Mouse (Mus musculus) stomach, postnatal 0 days (tissue): Measurements from ENCODE around the gene Cmip. TPM values are rescaled to one million over a fixed set of nuclear protein-coding genes. Genes with fewer than 3 reads are reported as not detected.

Source experiments
- ATAC-seq: fragments of 200-750 bp; cut with Nextera tagmentation; 2 replicates; pipeline ENCODE4 v1.8.0; 2017; ENCODE audit not compliant: low FRiP score, low TSS enrichment
- DNase-seq: peaks from one replicate; pipeline ENCODE4 v3.0.0-alpha.2; 2016; ENCODE audit warnings: low spot score
- H3K27ac ChIP-seq: fragments of 300-500 bp; sonication (generic); replicated peaks from 2 replicates; pipeline ENCODE4 v1.5.1; 2014; ENCODE audit warnings: mild to moderate bottlenecking, control low read depth
- H3K27me3 ChIP-seq: fragments of 300-500 bp; sonication (generic); 2 replicates; pipeline ENCODE4 v1.6.1; 2014; ENCODE audit warnings: low read length; ENCODE audit not compliant: control insufficient read depth, insufficient read depth
- H3K36me3 ChIP-seq: fragments of 300-500 bp; sonication (generic); 2 replicates; pipeline ENCODE4 v1.6.1; 2014; ENCODE audit warnings: low read length, mixed read lengths; ENCODE audit not compliant: control insufficient read depth, insufficient read depth
- H3K4me1 ChIP-seq: fragments of 300-500 bp; sonication (generic); replicated peaks from 2 replicates; pipeline ENCODE4 v1.6.1; 2014; ENCODE audit warnings: antibody characterized with exemption; ENCODE audit not compliant: control insufficient read depth, insufficient read depth
- H3K4me2 ChIP-seq: fragments of 300-500 bp; sonication (generic); replicated peaks from 2 replicates; pipeline ENCODE4 v1.6.1; 2014; ENCODE audit warnings: low read depth, mild to moderate bottlenecking, control low read depth, moderate library complexity
- H3K4me3 ChIP-seq: fragments of 300-500 bp; sonication (generic); 2 replicates; pipeline ENCODE4 v1.5.1; 2014; ENCODE audit warnings: low read depth, low read length, control low read depth
- H3K9ac ChIP-seq: fragments of 300-500 bp; sonication (generic); 2 replicates; pipeline ENCODE4 v1.6.1; 2014; ENCODE audit warnings: mild to moderate bottlenecking, low read length, control low read depth, mixed read lengths
- H3K9me3 ChIP-seq: fragments of 300-500 bp; sonication (generic); 2 replicates; pipeline ENCODE4 v1.6.1; 2016; ENCODE audit warnings: low read length; ENCODE audit not compliant: control insufficient read depth
- CTCF ChIP-seq: IDR thresholded peaks from 2 replicates; pipeline ENCODE4 v1.5.1; 2016; ENCODE audit warnings: antibody characterized with exemption, low read depth, mild to moderate bottlenecking, moderate library complexity
- EP300 ChIP-seq: optimal IDR thresholded peaks from 2 replicates; pipeline ENCODE3; 2016; ENCODE audit warnings: antibody characterized with exemption
- WGBS: fragments of 180-500 bp; shearing (Covaris S2); extraction: QIAGEN DNeasy Blood & Tissue Kit; methylation state at CpG from one replicate; pipeline ENCODE4 v1.1.7; 2014; 5-methylcytosine and 5-hydroxymethylcytosine counted together
- polyA plus RNA-seq: library from polyadenylated mRNA; unstranded; fragments of >200 nt; fragmentation: Nextera tagmentation; extraction: Ambion mirVana; gene quantifications from 2 replicates; pipeline ENCODE4 v1.2.1, GENCODE M21; 2015

Gene Cmip
- polyA plus RNA-seq, 1 experiment from 2014 or later: 19.9 TPM

- no peak overlapping the region for H3K4me2 ChIP-seq
These were observed 15.0 kb upstream of the Cmip start for GRCm38 (mm10) chr8:117241848-117242247.

GRCm38 (mm10) chr8:117242286-117242685 lies 14.6 kb upstream of the Cmip start:
- no peak for ATAC-seq
- no peak for DNase-seq
- no peaks in the 10 kb centered on the region for H3K36me3 ChIP-seq
- H3K4me2 ChIP-seq: no peak overlapping the region
- no peaks in the 10 kb centered on the region for H3K4me1 ChIP-seq
- no peaks in the 10 kb centered on the region for H3K9me3 ChIP-seq
- H3K4me3 ChIP-seq: no peak overlapping the region
- TF ChIP-seq EP300 (no peak), CTCF (no peak)
- WGBS: 63% methylated on average over 6 of the region's 6 CpGs
- no peak overlapping the region for H3K27ac ChIP-seq
- H3K27me3 ChIP-seq: no peaks in the 10 kb centered on the region
- no peak overlapping the region for H3K9ac ChIP-seq

More at GRCm38 (mm10) chr8:117241848-117242247, 15.0 kb upstream of the Cmip start:
- no peaks in the 10 kb centered on the region for H3K4me1 ChIP-seq
- no peak for TF ChIP-seq CTCF
- TF ChIP-seq EP300: no peak
- H3K9me3 ChIP-seq: no peaks in the 10 kb centered on the region
- ATAC-seq (no peak), DNase-seq (no peak)
- H3K4me3 ChIP-seq: no peak overlapping the region
- WGBS: 46% methylated on average over 3 of the region's 3 CpGs
- H3K36me3 ChIP-seq: no peaks in the 10 kb centered on the region
- no peak overlapping the region for H3K27ac ChIP-seq
- no peaks in the 10 kb centered on the region for H3K27me3 ChIP-seq
- H3K9ac ChIP-seq: no peak overlapping the region

- no peaks in the 10 kb centered on the region for H3K36me3 ChIP-seq
- no peak overlapping the region for H3K27ac ChIP-seq
- DNase-seq (no peak), ATAC-seq (no peak; the same call in 1 of the 2 replicates)
- H3K9me3 ChIP-seq: no peaks in the 10 kb centered on the region
- no peak overlapping the region for H3K9ac ChIP-seq
- TF ChIP-seq CTCF (no peak), EP300 (no peak)
- no peaks in the 10 kb centered on the region for H3K4me1 ChIP-seq
- WGBS: 50% methylated on average over 6 of the region's 6 CpGs
- no peak overlapping the region for H3K4me2 ChIP-seq
- no peaks in the 10 kb centered on the region for H3K27me3 ChIP-seq
- H3K4me3 ChIP-seq: no peak overlapping the region
These were observed 12.3 kb upstream of the Cmip start for GRCm38 (mm10) chr8:117244601-117245000.

GRCm38 (mm10) chr8:117248341-117248740 lies 8.5 kb upstream of the Cmip start:
- no peaks in the 10 kb centered on the region for H3K36me3 ChIP-seq
- ATAC-seq (no peak), DNase-seq (no peak)

GRCm38 (mm10) chr8:117251086-117251681 lies 5.7 kb upstream of the Cmip start:
- 52% methylated on average over 7 of the region's 7 CpGs for WGBS
- Histone ChIP-seq H3K27ac (no peak overlapping the region), H3K4me2 (no peak overlapping the region), H3K9me3 (no peaks in the 10 kb centered on the region), H3K36me3 (no peaks in the 10 kb centered on the region), H3K27me3 (no peaks in the 10 kb centered on the region), H3K4me3 (no peak overlapping the region), H3K4me1 (no peaks in the 10 kb centered on the region), H3K9ac (no peak overlapping the region)
- no peak for TF ChIP-seq EP300
- TF ChIP-seq CTCF: no peak
- ATAC-seq (no peak), DNase-seq (no peak)

More at GRCm38 (mm10) chr8:117248341-117248740, 8.5 kb upstream of the Cmip start:
- H3K9ac ChIP-seq: no peak overlapping the region
- no peaks in the 10 kb centered on the region for H3K9me3 ChIP-seq
- no peak overlapping the region for H3K27ac ChIP-seq
- no peak overlapping the region for H3K4me2 ChIP-seq
- no peaks in the 10 kb centered on the region for H3K4me1 ChIP-seq
- 61% methylated on average over 11 of the region's 11 CpGs for WGBS
- TF ChIP-seq CTCF: no peak
- TF ChIP-seq EP300: no peak
- H3K4me3 ChIP-seq: no peak overlapping the region
- H3K27me3 ChIP-seq: no peaks in the 10 kb centered on the region

- Histone ChIP-seq H3K27me3 (no peaks in the 10 kb centered on the region), H3K9ac (no peak overlapping the region), H3K4me2 (no peak overlapping the region), H3K4me1 (no peaks in the 10 kb centered on the region), H3K27ac (no peak overlapping the region), H3K36me3 (no peaks in the 10 kb centered on the region), H3K9me3 (no peaks in the 10 kb centered on the region), H3K4me3 (no peak overlapping the region)
- TF ChIP-seq EP300 (no peak), CTCF (no peak)
- ATAC-seq (no peak), DNase-seq (no peak)
- 87% methylated on average over 8 of the region's 8 CpGs for WGBS
These were observed 4.2 kb upstream of the Cmip start for GRCm38 (mm10) chr8:117252650-117253049.
